Mouse (Mus musculus) hindbrain, embryonic 15.5 days (tissue): ENCODE measurements around the gene Stmnd1. TPM values are rescaled to one million over a fixed set of nuclear protein-coding genes. Genes with fewer than 3 reads are reported as not detected.

ENCODE experiments used
- ATAC-seq: fragments of 200-750 bp; cut with Nextera tagmentation; 2 replicates; pipeline ENCODE4 v1.8.0; 2017; ENCODE audit warnings: low read depth, moderate number of reproducible peaks, moderate TSS enrichment; ENCODE audit not compliant: low FRiP score
- H3K27ac ChIP-seq: fragments of 300-500 bp; sonication (generic); replicated peaks from 2 replicates; pipeline ENCODE4 v1.5.1; 2015; ENCODE audit warnings: mild to moderate bottlenecking, inconsistent platforms
- H3K27me3 ChIP-seq: fragments of 300-500 bp; sonication (generic); 2 replicates; pipeline ENCODE4 v1.6.1; 2015; ENCODE audit warnings: control low read depth, inconsistent platforms
- H3K36me3 ChIP-seq: fragments of 300-500 bp; sonication (generic); 2 replicates; pipeline ENCODE4 v1.6.1; 2015; ENCODE audit warnings: control low read depth, inconsistent platforms
- H3K4me1 ChIP-seq: fragments of 300-500 bp; sonication (generic); replicated peaks from 2 replicates; pipeline ENCODE4 v1.6.1; 2015; ENCODE audit warnings: control low read depth, inconsistent platforms
- H3K4me2 ChIP-seq: fragments of 300-500 bp; sonication (generic); 2 replicates; pipeline ENCODE4 v1.6.1; 2015; ENCODE audit warnings: moderate library complexity, mild to moderate bottlenecking, inconsistent platforms
- H3K4me3 ChIP-seq: fragments of 300-500 bp; sonication (generic); 2 replicates; pipeline ENCODE4 v1.5.1; 2015; ENCODE audit warnings: mild to moderate bottlenecking, inconsistent platforms
- H3K9ac ChIP-seq: fragments of 300-500 bp; sonication (generic); 2 replicates; pipeline ENCODE4 v1.6.1; 2015; ENCODE audit warnings: inconsistent platforms
- H3K9me3 ChIP-seq: fragments of 300-500 bp; sonication (generic); 2 replicates; pipeline ENCODE4 v1.6.1; 2016; ENCODE audit warnings: control low read depth, inconsistent platforms
- WGBS: fragments of 180-500 bp; shearing (Covaris S2); methylation state at CpG from one replicate; pipeline ENCODE4 v1.1.7; 2015; 5-methylcytosine and 5-hydroxymethylcytosine counted together
- polyA plus RNA-seq: library from polyadenylated mRNA; unstranded; fragments of >200 nt; fragmentation: Nextera tagmentation; extraction: Ambion mirVana; gene quantifications from 2 replicates; pipeline ENCODE4 v1.2.1, GENCODE M21; 2015

Stmnd1 gene
- polyA plus RNA-seq, 1 experiment from 2014 or later: 0.10 TPM

DNA sequence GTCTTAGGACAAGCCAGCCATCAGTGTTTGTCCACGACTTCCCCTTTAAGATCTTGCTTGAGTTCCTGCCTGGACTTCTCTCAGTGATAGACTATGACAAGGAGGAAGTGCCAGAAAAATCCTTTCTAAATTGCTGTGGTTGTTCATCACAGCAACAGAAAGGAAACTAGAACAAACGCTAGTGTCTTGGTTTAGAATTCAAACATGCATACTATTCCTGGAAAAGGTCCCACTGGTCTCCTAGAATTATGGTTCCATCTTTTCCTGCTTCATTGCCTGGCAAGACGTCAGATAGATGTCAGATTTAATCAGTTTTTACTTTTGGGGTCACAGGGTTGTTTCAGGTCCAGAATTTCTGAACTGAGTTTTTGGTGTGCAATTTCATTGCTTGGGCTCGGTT, 14.0 kb upstream of the Stmnd1 start:
- Histone ChIP-seq H3K4me2 (no peak overlapping the region), H3K9ac (no peak overlapping the region), H3K27ac (no peak overlapping the region), H3K4me3 (no peak overlapping the region), H3K36me3 (no peaks in the 10 kb centered on the region), H3K4me1 (no peaks in the 10 kb centered on the region), H3K27me3 (no peaks in the 10 kb centered on the region), H3K9me3 (no peaks in the 10 kb centered on the region)
- ATAC-seq: no peak
- 73% methylated on average over 4 of the region's 4 CpGs for WGBS

DNA sequence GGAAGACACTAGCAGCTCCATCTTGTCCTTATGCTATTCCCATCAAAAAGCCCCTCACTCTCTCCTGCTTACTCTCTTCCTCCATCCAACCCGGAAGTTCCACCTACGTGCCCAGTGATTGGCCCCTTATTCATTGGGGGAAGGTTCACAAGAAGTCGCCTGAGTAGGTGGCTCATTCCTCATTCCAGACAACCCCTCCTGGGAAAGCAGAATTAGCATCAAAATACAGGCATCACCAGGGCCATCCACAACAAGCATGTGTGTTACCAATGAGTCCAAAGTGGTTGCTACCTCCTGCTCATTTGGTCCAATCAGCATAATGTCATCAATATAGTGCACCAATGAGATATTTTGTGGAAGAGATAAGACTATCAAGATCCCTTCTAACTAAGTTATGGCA, 12.3 kb upstream of the Stmnd1 start:
- Histone ChIP-seq H3K9me3 (no peaks in the 10 kb centered on the region), H3K4me2 (no peak overlapping the region), H3K27ac (no peak overlapping the region), H3K27me3 (no peaks in the 10 kb centered on the region), H3K4me1 (no peaks in the 10 kb centered on the region), H3K9ac (no peak overlapping the region), H3K4me3 (no peak overlapping the region), H3K36me3 (no peaks in the 10 kb centered on the region)
- 50% methylated on average over 3 of the region's 3 CpGs for whole genome bisulfite sequencing
- ATAC-seq: no peak

DNA sequence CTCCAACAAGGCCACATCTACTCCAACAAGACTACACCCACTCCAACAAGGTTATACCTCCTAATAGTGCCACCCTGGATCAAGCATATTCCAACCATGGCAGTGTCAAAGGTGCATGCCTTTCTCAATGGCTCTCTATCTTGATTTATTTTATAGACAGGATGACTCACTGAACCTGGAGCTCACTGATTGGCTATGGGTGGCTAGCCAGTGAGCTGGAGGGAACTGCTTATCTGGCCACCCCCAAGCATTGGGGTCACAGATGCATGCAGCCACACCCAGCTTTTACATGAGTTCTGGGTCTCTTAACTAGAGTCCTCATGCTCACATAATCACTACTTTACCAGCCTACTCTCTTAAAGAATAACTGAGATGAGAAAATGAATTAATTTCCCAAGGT, 5.7 kb upstream of the Stmnd1 start:
- no peak for ATAC-seq

DNA sequence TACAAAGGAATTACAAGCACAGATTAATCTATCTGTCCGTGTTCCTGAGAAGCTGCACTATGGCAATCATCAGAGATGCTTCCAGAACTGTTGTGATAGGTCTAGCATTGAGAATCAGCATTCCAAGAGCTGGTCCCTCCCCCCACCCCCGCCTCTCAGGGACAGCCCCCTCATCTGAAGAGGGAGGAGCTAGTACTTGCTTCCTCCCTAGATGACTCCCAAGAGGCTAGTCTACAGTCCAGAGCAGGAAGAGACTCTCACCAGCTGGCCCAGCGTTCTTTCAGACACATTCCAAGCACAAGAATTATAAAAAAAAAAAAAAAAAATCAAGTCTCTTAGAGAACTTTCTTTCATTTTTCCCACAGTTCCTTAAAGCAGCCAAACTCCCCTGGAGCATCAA, 5.2 kb upstream of the Stmnd1 start:
- ATAC-seq: peak; percentile 8; the same call in 1 of the 2 replicates
- Histone ChIP-seq H3K4me2 (no peak overlapping the region), H3K9me3 (no peaks in the 10 kb centered on the region), H3K27me3 (no peaks in the 10 kb centered on the region), H3K9ac (no peak overlapping the region), H3K4me1 (peaks cover 9% of the 10 kb centered on the region), H3K4me3 (no peak overlapping the region), H3K36me3 (no peaks in the 10 kb centered on the region), H3K27ac (0 out of 2 replicates have a peak overlapping the region, but pooled peaks have one; percentile 13)
- whole genome bisulfite sequencing: 35% methylated on average over 3 of the region's 3 CpGs

More for the DNA sequence above, 5.7 kb upstream of the Stmnd1 start:
- no peaks in the 10 kb centered on the region for H3K9me3 ChIP-seq
- no peak overlapping the region for H3K4me2 ChIP-seq
- 0 out of 2 replicates have a peak, but pooled peaks cover 5% of the 10 kb centered on the region for H3K4me1 ChIP-seq
- H3K9ac ChIP-seq: no peak overlapping the region
- H3K27ac ChIP-seq: no peak overlapping the region
- no peaks in the 10 kb centered on the region for H3K27me3 ChIP-seq
- no peaks in the 10 kb centered on the region for H3K36me3 ChIP-seq
- no peak overlapping the region for H3K4me3 ChIP-seq

DNA sequence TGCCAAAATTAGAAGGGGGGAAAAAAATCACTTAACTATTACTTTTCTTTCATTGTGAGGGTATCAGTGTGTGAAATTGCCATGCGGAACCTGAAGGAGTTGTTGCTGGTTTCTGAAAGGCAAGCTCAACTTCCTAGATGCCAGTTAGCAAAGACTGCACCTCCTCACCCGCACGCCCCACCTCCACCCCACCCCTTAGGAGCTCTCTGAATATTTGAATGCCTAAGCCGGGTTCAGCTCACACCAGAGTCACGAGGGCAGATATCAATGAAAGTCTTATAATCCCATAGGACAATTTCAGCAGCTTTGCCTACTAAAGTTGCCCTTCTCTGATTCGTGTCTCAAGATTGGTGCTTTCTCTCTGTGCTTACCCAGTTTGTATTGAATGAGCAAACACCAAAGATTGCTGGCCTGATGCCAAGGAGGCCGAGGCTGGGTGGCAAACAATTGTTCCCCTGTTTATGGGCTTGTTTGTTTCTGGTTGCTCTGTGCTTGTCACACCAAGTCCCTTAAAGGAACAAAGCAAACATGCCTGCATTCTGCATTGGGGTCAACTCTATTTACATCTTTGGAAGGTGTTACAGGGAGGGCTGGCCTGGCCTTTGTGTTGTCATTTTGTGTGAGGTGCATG, 4.6 kb upstream of the Stmnd1 start:
- WGBS: 23% methylated on average over 7 of the region's 7 CpGs
- H3K27ac ChIP-seq: 0 out of 2 replicates have a peak overlapping the region, but pooled peaks have one; percentile 28

DNA sequence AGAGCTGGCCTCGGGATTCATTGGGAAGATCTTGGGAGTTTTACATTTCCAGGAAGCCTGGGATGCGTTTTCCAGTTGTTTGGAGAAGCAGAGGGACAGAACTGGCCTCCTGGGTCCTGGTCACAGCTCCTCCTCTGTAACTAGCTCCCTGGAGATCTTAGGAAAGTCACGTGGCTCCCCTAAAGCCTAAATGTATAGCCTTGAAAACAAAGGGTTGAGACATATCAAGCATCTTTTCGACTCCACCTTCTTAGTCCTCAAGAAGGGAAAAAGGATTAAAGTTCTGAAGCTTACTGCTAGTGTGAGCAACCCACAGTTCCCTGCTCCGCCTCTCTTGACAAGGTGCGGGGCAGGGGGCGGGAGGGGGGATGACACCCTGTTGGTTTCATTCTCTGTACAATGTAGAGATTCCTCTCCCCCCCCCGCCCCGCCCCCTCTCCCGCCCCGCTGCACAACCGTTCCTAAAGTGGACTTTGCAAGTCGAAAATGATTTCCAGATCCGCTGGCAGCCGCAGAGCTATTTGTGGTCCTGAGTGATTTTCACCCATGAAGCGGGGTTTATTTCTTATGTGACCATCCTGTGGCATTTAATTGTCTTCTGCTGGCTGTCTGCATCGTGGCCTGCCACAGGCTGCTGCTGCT, 589 bp upstream of the Stmnd1 start:
- no peak for ATAC-seq
- H3K9me3 ChIP-seq: no peaks in the 10 kb centered on the region
- H3K27ac ChIP-seq: no peak overlapping the region
- H3K4me1 ChIP-seq: peaks cover 13% of the 10 kb centered on the region
- H3K4me3 ChIP-seq: no peak overlapping the region
- peak overlapping the region; percentile 46 for H3K4me2 ChIP-seq
- 18% methylated on average over 17 of the region's 17 CpGs for WGBS
- H3K27me3 ChIP-seq: no peaks in the 10 kb centered on the region
- H3K9ac ChIP-seq: no peak overlapping the region
- no peaks in the 10 kb centered on the region for H3K36me3 ChIP-seq

More for the DNA sequence above, 4.6 kb upstream of the Stmnd1 start:
- H3K27me3 ChIP-seq: no peaks in the 10 kb centered on the region
- no peaks in the 10 kb centered on the region for H3K9me3 ChIP-seq
- H3K4me3 ChIP-seq: no peak overlapping the region
- H3K4me2 ChIP-seq: peak overlapping the region; percentile 1; the same call in 1 of the 2 replicates
- no peak for ATAC-seq
- no peaks in the 10 kb centered on the region for H3K36me3 ChIP-seq
- H3K9ac ChIP-seq: no peak overlapping the region
- H3K4me1 ChIP-seq: peaks cover 13% of the 10 kb centered on the region

DNA sequence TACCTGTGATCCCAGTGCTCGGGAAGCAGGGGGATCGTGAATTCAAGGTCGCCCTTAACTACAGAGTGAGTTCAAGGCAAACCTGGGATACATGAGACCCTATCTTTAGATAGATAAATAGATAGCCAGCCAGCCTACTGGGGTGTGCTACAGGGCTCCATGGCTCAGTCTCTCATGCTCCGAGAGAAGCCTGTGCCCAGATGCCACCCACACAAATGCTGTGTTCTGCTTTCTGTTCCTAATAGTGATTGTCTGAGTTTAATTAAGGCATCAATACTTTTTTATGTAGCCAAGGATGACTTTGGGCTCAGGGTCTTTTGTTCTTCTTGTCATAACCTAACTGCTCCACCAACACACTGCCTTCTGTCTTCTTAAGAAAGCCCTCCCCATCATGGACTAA, 2.2 kb downstream of the Stmnd1 start:
- H3K4me3 ChIP-seq: no peak overlapping the region
- H3K4me1 ChIP-seq: peaks cover 8% of the 10 kb centered on the region
- 93% methylated on average over 4 of the region's 4 CpGs for WGBS
- ATAC-seq: no peak
- no peak overlapping the region for H3K27ac ChIP-seq
- H3K27me3 ChIP-seq: no peaks in the 10 kb centered on the region
- no peaks in the 10 kb centered on the region for H3K36me3 ChIP-seq
- no peak overlapping the region for H3K9ac ChIP-seq
- no peak overlapping the region for H3K4me2 ChIP-seq
- no peaks in the 10 kb centered on the region for H3K9me3 ChIP-seq

DNA sequence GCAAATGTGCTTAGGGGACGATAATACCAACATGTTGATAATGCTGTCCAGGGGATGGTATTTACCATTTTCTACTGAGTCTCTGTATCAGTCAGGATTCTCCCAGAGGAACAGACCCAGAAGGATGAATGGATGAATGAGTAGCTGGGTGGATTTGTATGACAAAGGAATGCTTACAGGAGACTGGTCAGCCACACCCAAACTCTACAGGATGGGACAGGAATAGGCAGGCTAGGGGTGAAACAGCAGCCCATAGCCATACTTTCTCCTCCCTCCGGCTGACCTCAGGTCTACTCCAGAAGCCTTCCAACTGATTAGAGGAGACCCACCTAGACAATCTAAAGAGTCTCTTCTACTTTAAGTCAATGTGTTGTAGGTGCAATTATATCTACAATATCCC, 9.0 kb downstream of the Stmnd1 start:
- no peak overlapping the region for H3K4me2 ChIP-seq
- H3K4me3 ChIP-seq: no peak overlapping the region
- no peak overlapping the region for H3K9ac ChIP-seq
- no peak for ATAC-seq
- WGBS: 94% methylated on average over 2 of the region's 2 CpGs
- no peaks in the 10 kb centered on the region for H3K4me1 ChIP-seq
- no peak overlapping the region for H3K27ac ChIP-seq
- no peaks in the 10 kb centered on the region for H3K27me3 ChIP-seq
- no peaks in the 10 kb centered on the region for H3K36me3 ChIP-seq
- no peaks in the 10 kb centered on the region for H3K9me3 ChIP-seq

DNA sequence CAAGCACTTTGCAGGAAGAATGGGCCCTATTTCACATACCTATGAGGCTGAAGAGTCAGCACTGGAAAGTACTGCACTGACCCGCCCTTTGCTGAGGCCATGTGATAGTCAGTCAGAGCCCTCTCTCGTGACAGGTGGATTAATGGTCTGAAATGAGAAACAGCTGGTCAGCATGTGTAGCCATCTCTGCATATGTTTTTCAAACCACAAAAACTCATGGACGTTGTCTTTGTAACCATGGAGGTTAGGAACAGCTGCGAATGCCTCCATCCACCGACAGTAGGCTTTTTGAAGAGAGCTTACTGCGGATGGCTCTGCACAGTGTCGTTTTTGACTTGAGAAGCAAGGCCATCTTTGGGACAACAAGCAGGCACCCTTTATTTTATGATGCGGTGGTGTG, 14.3 kb downstream of the Stmnd1 start:
- H3K9me3 ChIP-seq: no peaks in the 10 kb centered on the region
- H3K9ac ChIP-seq: no peak overlapping the region
- H3K4me3 ChIP-seq: no peak overlapping the region
- no peaks in the 10 kb centered on the region for H3K4me1 ChIP-seq
- no peak overlapping the region for H3K27ac ChIP-seq
- no peak overlapping the region for H3K4me2 ChIP-seq
- H3K27me3 ChIP-seq: no peaks in the 10 kb centered on the region
- WGBS: 81% methylated on average over 8 of the region's 8 CpGs
- ATAC-seq: no peak
- H3K36me3 ChIP-seq: no peaks in the 10 kb centered on the region

DNA sequence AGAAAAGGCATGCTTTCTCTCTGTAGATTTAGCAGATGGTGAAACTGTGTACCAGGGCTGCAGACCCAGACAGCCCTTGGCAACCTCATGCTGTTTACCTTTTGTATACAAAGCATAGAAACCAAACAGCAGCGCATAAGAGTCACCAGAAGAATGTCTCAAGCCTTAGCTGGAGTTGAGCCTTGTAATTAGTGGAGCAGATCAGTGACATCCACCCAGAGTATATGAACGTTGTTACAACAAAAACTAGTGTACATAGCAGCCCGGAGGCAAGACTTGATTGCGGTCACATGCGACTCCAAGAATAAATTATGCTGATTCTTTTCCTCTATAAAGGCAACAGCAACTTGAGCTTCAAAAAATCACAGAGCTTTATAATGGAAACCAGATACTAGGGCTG, 14.9 kb downstream of the Stmnd1 start:
- H3K4me3 ChIP-seq: no peak overlapping the region
- H3K9ac ChIP-seq: no peak overlapping the region
- no peaks in the 10 kb centered on the region for H3K27me3 ChIP-seq
- H3K27ac ChIP-seq: no peak overlapping the region
- 80% methylated on average over 5 of the region's 5 CpGs for WGBS
- ATAC-seq: no peak
- H3K36me3 ChIP-seq: no peaks in the 10 kb centered on the region
- no peak overlapping the region for H3K4me2 ChIP-seq
- no peaks in the 10 kb centered on the region for H3K9me3 ChIP-seq
- H3K4me1 ChIP-seq: no peaks in the 10 kb centered on the region

DNA sequence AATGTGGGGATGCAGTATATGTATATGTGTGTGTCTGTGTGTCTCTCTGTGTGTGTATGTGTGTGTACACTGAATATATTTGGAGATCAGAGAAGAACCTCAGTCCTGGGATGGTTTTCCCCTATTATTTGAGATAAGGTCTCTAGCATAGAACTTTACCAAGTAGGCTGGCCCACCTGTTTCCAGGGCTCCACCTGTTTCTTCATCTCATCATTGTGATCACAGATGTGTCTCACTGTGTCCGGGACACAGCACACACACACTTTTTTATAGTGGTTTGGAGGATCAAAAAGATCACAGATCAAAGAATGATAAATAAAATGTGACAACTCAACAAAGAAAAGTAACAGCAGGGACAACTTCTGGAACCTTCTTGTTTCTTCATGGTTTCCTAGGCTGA, 17.0 kb downstream of the Stmnd1 start:
- no peak overlapping the region for H3K4me3 ChIP-seq
- H3K27me3 ChIP-seq: no peaks in the 10 kb centered on the region
- no peaks in the 10 kb centered on the region for H3K36me3 ChIP-seq
- H3K4me1 ChIP-seq: no peaks in the 10 kb centered on the region
- H3K4me2 ChIP-seq: no peak overlapping the region
- no peak for ATAC-seq
- no peak overlapping the region for H3K27ac ChIP-seq
- no peaks in the 10 kb centered on the region for H3K9me3 ChIP-seq
- H3K9ac ChIP-seq: no peak overlapping the region
- WGBS: 92% methylated on average over 1 of the region's 1 CpGs

DNA sequence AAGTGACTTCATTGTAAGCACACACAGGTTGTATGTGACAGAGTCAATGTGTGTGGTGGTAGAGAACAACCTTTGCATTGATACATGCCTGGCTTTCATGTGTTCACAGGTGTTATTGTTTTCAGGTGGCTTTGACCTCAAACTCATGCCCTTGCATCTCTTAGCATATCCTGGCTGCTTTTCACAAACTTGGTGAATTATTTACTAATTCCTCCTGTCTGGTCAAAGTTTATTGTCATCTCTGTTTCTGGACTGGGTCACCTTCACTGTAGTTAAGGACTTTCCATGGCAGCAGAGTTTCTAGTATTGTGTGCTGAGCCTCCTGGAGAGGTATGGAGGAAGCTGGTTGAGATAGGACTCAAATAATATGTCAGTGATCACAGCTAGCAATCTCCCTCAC, 20.8 kb downstream of the Stmnd1 start:
- Histone ChIP-seq H3K9ac (no peak overlapping the region), H3K27ac (no peak overlapping the region), H3K9me3 (no peaks in the 10 kb centered on the region), H3K4me2 (no peak overlapping the region), H3K4me1 (no peaks in the 10 kb centered on the region), H3K4me3 (no peak overlapping the region), H3K36me3 (no peaks in the 10 kb centered on the region), H3K27me3 (no peaks in the 10 kb centered on the region)
- ATAC-seq: no peak

DNA sequence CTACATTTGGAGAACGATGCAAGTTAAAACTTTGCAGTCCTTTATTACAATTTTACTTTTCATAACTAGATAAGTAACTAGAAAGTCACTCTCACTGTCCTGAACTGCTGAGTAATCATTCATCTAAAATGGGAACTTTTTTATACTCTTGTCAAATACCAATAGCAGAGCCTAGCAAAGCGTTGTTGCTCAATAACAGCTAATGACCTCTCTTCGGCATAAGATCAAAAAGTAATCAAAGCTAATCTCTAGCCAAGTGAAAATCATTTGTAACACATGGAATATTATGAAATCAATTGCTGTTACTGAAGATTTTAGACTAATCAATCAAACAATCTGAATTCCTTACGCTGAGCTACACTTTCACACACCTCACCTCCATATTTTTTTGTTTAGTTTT, 24.2 kb downstream of the Stmnd1 start:
- Histone ChIP-seq H3K36me3 (no peaks in the 10 kb centered on the region), H3K9me3 (no peaks in the 10 kb centered on the region), H3K4me1 (no peaks in the 10 kb centered on the region), H3K4me2 (no peak overlapping the region), H3K27me3 (no peaks in the 10 kb centered on the region), H3K9ac (no peak overlapping the region), H3K4me3 (no peak overlapping the region), H3K27ac (no peak overlapping the region)
- no peak for ATAC-seq
- WGBS: 92% methylated on average over 4 of the region's 4 CpGs
